Mouse (Mus musculus): Measurements from ENCODE around the gene Gcnt7.

The Gcnt7 gene

GRCm38 (mm10) chr2:172458496-172458895, at the start of gene Gcnt7:
Gcnt7 (minus strand) TSS chr2:172458596.
- DNase-seq (ENCODE audit: low spot score in 2 of 2), result no peak

DNA sequence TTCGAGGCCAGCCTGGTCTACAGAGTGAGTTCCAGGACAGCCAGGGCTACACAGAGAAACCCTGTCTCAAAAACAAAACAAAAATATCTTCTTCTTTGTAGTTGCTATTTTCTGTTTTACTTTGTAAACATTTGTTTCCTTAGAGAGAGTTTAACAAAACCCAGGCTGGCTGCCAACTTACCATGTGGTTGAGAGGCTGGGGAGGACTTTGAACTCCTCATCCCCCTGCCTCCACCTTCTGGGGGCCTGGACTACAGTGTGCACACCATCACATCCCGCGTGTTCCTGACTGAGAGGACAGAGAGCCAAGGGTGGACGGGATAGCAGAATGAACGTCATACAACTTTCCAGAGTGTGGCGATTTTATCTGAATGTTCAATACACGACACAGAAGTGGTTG, 47.7 kb upstream of the Gcnt7 start:
- DNase-seq (ENCODE audit: low spot score in 2 of 2), result no peak

DNA sequence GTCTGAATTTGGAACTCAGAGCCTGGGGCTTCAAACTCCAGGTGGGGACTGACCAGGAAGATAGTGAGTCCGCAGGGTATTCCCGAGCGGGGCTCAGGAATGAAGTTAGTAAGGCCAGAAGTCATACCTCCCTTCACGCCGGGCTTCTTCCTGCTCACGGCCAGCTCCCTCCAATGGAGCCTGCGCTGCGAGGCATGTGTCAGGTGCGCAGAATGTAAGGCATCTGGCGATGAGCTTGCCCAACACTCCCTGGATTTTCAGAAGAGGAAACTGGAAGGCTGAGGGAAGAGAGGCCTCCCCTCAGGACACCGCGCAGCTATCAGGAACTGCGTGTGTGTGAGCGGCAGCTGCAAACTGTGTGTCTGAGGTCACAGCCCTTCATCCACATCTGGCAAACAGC, 43.8 kb upstream of the Gcnt7 start:
- DNase-seq (ENCODE audit: low spot score in 2 of 2), result no peak

DNA sequence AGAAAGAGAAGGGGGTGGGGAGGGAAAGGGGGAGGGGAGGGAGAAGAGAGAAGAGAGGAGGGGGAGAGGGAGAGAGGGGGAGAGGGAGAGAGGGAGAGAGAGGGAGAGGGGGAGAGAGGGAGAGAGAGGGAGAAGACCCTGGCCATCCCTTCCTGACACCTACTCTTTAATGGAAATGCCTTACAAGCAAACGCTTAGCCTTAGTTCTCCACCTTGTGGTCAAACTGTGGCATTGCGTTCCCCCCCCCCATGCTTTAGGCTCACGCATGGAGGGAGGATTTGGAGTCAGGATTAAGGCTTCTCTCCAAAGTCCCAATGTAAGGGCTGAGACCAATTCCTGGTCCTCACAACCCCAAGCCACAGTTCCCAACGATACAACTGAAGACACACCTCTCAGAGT, 42.9 kb upstream of the Gcnt7 start:
- DNase-seq (ENCODE audit: low spot score in 2 of 2), result no peak

DNA sequence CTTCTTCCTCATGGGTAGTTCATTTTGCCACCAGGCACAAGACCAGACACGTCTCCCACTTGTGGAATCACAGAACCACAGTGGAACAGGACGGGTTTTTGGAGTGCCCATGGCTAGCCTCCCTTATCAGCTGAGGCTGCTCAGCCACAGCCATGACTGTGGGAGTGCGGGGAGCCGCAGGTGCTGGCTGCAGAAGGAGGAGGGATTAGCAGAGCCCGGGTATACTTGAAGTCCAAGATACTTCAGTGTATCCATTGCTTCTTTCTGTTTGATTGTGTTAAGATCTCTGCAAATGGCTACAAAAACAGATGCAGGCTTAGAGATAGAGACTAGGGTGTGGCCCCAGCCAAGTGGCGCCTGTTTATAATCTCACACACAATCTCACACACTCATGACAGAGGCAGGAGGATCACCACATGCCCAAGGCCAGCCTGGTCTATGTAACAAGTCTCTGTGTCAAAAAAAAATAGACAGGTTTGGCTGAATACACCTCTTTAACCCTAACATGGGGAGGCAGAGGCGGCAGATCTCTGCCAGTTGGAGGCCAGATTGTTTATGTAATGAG, 42.4 kb upstream of the Gcnt7 start:
- no peak for DNase-seq (ENCODE audit: low spot score in 2 of 2)

GRCm38 (mm10) chr2:172498823-172499222, 40.4 kb upstream of the Gcnt7 start:
- no peak for DNase-seq (ENCODE audit: low spot score in 2 of 2)

GRCm38 (mm10) chr2:172496736-172497345, 38.4 kb upstream of the Gcnt7 start:
- no peak for DNase-seq (ENCODE audit: low spot score in 2 of 2)

DNA sequence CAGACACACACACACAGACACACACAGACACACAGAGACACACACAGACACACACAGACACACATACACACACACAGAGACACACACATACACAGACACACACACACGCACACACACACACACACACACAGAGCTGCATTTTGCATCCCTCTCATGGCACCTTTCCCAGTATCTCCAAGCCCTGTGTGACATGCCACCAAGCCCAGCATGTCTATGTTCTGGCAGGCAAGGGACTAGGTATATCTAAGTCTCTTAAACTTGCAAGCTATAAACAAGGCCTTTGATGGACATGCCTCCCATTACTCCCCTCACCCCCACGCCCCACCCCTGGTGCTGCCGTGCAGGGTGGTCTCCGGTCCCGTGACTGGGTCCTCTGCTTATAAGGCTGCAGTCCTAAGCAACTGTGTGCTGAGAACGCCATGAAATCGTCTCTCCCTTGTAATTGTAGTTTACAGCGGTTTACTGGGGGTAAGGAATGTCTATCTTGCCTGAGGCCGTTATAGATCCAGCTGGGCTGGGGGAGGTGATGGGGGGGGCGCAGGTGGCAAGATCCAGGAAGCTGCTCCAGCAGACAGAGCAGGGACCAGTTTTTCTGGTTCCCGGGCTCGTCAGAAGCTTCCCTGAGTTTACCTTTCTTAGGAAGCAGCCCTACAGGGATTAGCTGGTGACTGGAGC, 26.4 kb upstream of the Gcnt7 start:
- no peak for DNase-seq (ENCODE audit: low spot score in 2 of 2)

GRCm38 (mm10) chr2:172483766-172484413, 25.5 kb upstream of the Gcnt7 start:
- DNase-seq (ENCODE audit: low spot score in 2 of 2), result no peak

GRCm38 (mm10) chr2:172481654-172482385, 23.4 kb upstream of the Gcnt7 start:
- no peak for DNase-seq (ENCODE audit: low spot score in 2 of 2)

DNA sequence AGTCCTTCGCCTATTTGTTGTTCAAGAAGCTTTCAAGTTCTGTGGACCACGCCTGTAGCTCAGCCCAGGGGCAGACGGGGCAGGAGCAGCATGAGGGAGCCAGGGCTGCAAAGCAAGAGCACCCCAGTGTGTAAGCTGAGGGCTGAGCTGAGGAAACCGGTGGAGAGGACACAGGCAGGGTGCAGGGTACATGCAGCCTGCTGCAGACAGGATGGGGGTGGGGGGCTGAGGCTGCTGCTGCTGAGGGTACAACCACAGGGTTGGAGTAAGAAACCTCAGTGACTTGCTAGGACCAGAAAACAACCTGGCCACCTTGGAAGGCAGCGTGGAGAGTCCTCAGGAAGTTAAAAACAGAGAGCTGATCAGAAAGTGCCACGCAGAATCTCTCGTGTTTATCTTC, 21.9 kb upstream of the Gcnt7 start:
- DNase-seq (ENCODE audit: low spot score in 2 of 2), result no peak

DNA sequence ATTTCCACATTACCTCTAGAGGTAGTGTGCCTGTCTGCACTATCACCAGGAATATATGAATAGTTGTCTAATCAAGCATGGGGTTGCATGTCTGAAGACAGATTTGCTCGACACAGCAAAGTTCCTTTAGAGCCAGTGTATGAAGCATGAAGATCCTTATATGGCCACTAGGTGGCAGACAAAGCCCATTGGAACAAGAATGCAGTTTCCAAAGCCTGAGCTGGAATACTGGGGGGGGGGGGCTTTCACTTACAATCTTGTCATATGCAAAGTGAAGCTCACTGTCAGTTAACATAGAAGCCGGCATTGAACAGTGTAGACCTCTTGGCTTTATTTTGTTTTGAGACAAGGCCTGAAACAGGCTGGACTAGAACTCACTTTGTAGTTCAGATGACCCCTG, 19.5 kb upstream of the Gcnt7 start:
- DNase-seq (ENCODE audit: low spot score in 2 of 2), result peak in 1 of 2 experiments; percentile 28

DNA sequence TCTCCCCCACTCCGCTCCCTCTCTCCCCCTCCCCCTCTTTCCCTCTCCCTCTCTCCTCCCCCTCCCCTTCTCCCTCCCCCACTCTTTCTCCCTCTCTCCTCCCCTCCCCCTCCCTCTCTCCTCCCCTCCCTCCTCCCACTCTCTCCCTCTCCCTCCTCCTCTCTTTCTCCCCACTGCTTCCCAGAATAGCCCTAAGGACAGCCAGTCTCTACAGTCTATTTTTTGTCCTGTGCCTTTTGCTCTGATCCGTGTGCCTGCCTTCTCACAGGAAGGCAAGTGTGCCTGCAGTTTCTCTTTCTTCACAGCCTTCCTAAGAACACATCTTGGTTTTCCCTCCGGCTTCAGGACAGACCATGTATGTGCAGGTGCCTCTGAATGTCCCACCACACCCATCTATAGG, 19.0 kb upstream of the Gcnt7 start:
- no peak for DNase-seq (ENCODE audit: low spot score in 2 of 2)

- no peak for DNase-seq (ENCODE audit: low spot score in 2 of 2)
Observed at GRCm38 (mm10) chr2:172476707-172477260, 18.4 kb upstream of the Gcnt7 start.

GRCm38 (mm10) chr2:172474970-172475369, 16.6 kb upstream of the Gcnt7 start:
- DNase-seq (ENCODE audit: low spot score in 2 of 2), result no peak

- DNase-seq (ENCODE audit: low spot score in 2 of 2), result no peak
Observed at GRCm38 (mm10) chr2:172473591-172473990, 15.2 kb upstream of the Gcnt7 start.

DNA sequence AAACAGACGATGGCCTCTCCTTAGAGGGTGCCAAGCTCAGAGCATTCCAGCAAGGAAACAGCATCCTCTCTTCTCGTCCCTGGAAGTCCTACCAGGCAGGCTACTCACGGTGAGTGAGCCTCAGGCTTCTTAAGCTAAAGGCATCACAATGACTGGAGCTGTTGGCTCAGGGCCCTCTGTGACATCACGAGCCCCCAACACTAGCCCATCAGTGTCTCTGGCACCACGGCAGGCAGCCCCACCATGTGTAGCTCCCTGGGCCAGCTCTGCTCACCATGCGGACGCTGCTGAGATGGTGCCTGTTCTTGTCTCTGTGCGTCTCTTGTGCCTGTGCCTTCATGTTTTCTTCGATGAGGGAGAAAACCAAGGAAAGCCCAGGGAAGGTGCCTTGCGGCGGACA, 13.9 kb upstream of the Gcnt7 start, which contains the start of gene Fam209:
Gene Fam209, plus strand, starts transcription at position 203 of the 400 bp plus-strand sequence.
- no peak for DNase-seq (ENCODE audit: low spot score in 2 of 2)

DNA sequence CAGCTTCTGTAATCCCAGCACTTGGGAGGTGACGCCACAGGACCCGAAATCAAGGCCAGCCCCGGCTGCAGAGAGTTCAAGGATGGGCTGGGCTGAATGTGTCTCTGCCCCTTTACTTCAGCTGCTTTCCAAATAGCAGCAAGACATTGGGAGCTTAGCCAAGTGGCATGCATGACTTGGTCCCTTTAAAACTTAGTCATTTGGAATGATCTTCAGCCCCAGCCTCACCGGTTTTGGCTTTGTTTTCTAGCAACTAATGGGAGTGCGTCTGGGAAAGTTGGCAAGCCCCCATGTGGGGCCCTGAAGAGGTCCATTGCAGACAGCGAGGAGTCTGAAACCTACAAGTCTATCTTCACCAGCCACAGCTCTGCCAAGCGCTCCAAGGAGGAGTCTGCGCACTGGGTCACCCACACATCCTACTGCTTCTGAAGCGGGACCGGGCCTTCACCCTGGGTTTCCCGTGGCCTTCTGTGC, 10.0 kb upstream of the Gcnt7 start:
- no peak for DNase-seq (ENCODE audit: low spot score in 2 of 2)

- no peak for DNase-seq (ENCODE audit: low spot score in 2 of 2)
Observed at GRCm38 (mm10) chr2:172467206-172467605, 8.8 kb upstream of the Gcnt7 start.

DNA sequence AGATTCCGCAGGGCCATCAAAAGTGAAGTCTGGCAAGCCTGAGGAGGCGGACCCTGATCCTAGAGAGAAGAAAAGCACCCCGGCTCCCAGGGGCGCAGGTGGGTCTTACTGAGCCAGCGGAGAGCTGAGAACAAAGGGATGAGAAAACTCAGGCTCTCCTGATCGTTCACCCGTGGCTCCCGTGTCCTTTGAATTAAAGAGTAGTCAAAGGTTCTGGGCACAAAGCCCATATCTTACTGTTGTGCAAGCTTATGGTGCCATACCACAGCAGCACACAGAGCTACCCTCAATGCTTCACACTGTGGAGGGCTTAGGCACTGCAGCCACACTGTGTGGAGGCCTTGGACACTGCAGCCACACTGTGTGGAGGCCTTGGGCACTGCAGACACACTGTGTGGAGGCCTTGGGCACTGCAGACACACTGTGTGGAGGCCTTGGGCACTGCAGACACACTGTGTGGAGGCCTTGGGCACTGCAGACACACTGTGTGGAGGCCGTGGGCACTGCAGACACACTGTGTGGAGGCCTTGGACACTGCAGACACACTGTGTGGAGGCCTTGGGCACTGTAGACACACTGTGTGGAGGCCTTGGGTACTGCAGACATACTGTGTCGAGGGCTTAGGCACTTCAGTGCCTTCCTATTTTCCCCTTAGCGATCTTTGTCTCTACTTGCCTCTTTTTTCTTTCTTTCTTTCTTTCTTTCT, 8.2 kb upstream of the Gcnt7 start:
- DNase-seq (ENCODE audit: low spot score in 2 of 2), result no peak

GRCm38 (mm10) chr2:172462813-172463212, 4.4 kb upstream of the Gcnt7 start:
- no peak for DNase-seq (ENCODE audit: low spot score in 2 of 2)
